In the genomic region with DNA sequence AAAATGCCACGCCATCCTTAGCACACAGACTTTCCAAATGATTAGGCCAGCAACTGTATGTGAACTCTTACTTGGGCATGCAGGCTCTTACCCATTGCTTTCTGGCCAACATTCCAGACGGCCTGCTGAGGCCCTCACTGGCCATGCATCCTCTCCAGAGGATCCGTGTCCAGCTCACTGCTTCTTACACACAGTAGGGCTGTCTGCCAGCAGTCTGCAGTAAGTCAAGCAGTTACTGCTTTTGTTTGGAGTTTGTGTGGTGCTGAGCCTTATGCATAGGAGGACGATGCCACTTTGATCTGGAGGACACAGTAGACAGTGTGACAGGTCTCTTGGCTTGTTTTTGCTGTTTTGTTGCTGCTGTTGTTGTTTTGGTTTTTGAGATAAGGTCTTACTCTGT, we compare ENCODE assay signal across 1 mouse cellular context.
TF ChIP-seq lines count a peak whose summit lies in the region.

No protein-coding gene starts in this region.

TF ChIP-seq in CH12.LX, 34 proteins besides CTCF, POLR2A, EP300 and RAD21:
- TF ChIP-seq JUND (conservative IDR thresholded peaks at IDR 0.05; ENCODE audit: low read depth, low read length) (no peak), E2F4 (IDR thresholded peaks at IDR 0.05; ENCODE audit: insufficient replicate concordance, low read depth, low read length) (no peak), BHLHE40 (IDR thresholded peaks at IDR 0.05; ENCODE audit: low read depth, low read length) (no peak), NELFE (IDR thresholded peaks at IDR 0.05; ENCODE audit: low read depth, low read length) (no peak), TBP (conservative IDR thresholded peaks at IDR 0.05; ENCODE audit: low read depth, low read length) (no peak), MXI1 (IDR thresholded peaks at IDR 0.05; ENCODE audit: low read depth, low read length) (no peak), ZKSCAN1 (IDR thresholded peaks at IDR 0.05; ENCODE audit: borderline replicate concordance, low read depth, low read length) (0 out of 2 replicates have a peak, but pooled peaks have one; percentile 39)
